Mouse (Mus musculus) limb, embryonic 14.5 days (tissue): Measurements from ENCODE around the gene 1700001C02Rik. TPM values are rescaled to one million over a fixed set of nuclear protein-coding genes. Genes with fewer than 3 reads are reported as not detected.

ENCODE experiments used
- ATAC-seq: fragments of 200-750 bp; cut with Nextera tagmentation; 2 replicates; pipeline ENCODE4 v1.8.0; 2017; ENCODE audit warnings: low read depth, moderate number of reproducible peaks, moderate TSS enrichment; ENCODE audit not compliant: low FRiP score
- DNase-seq: peaks from one replicate; pipeline ENCODE4 v3.0.0-alpha.2; 2015; ENCODE audit warnings: low spot score
- H3K27ac ChIP-seq: fragments of 300-500 bp; sonication (generic); replicated peaks from 2 replicates; pipeline ENCODE4 v1.5.1; 2014; ENCODE audit warnings: low read depth, mild to moderate bottlenecking, low read length, moderate library complexity, mixed read lengths
- H3K27me3 ChIP-seq: fragments of 300-500 bp; sonication (generic); 2 replicates; pipeline ENCODE4 v1.6.1; 2014; ENCODE audit warnings: low read length, mixed read lengths; ENCODE audit not compliant: control insufficient read depth, insufficient read depth
- H3K36me3 ChIP-seq: fragments of 300-500 bp; sonication (generic); 2 replicates; pipeline ENCODE4 v1.6.1; 2014; ENCODE audit warnings: mild to moderate bottlenecking, low read length, moderate library complexity, mixed read lengths; ENCODE audit not compliant: control insufficient read depth, insufficient read depth
- H3K4me1 ChIP-seq: fragments of 300-500 bp; sonication (generic); 2 replicates; pipeline ENCODE4 v1.6.1; 2014; ENCODE audit warnings: antibody characterized with exemption, low read length, mixed read lengths; ENCODE audit not compliant: control insufficient read depth, insufficient read depth
- H3K4me2 ChIP-seq: fragments of 300-500 bp; sonication (generic); replicated peaks from 2 replicates; pipeline ENCODE4 v1.6.1; 2014; ENCODE audit warnings: low read depth, mild to moderate bottlenecking, low read length, moderate library complexity; ENCODE audit not compliant: severe bottlenecking
- H3K4me3 ChIP-seq: fragments of 300-500 bp; sonication (generic); replicated peaks from 2 replicates; pipeline ENCODE4 v1.5.1; 2014; ENCODE audit warnings: low read length
- H3K9ac ChIP-seq: fragments of 300-500 bp; sonication (generic); 2 replicates; pipeline ENCODE4 v1.6.1; 2014; ENCODE audit warnings: mild to moderate bottlenecking, low read depth, low read length, moderate library complexity; ENCODE audit not compliant: severe bottlenecking
- H3K9me3 ChIP-seq: fragments of 300-500 bp; sonication (generic); 2 replicates; pipeline ENCODE4 v1.6.1; 2016; ENCODE audit warnings: low read length; ENCODE audit not compliant: control insufficient read depth
- POLR2A ChIP-seq: fragments of 200-500 bp; IDR thresholded peaks from 2 replicates; pipeline ENCODE4 v1.8.0; 2012; ENCODE audit warnings: inconsistent platforms, mild to moderate bottlenecking, moderate library complexity, borderline replicate concordance; ENCODE audit not compliant: insufficient read depth, insufficient read length; ENCODE audit errors: extremely low read depth
- WGBS: fragments of 180-500 bp; shearing (Covaris S2); extraction: QIAGEN DNeasy Blood & Tissue Kit; methylation state at CpG from one replicate; pipeline ENCODE4 v1.1.7; 2014; 5-methylcytosine and 5-hydroxymethylcytosine counted together
- polyA plus RNA-seq, 2 experiments: library from polyadenylated mRNA; depleted of rRNA in 1 of 2; stranded (reverse) in 1 of 2; unstranded in 1 of 2; fragments of >200 nt; fragmentation: Nextera tagmentation in 1 of 2; extraction: Ambion mirVana in 1 of 2; gene quantifications; 2 replicates each; pipeline versions ENCODE4 v1.2.1 to v1.2.3; 2012 to 2014

The 1700001C02Rik gene
- polyA plus RNA-seq, 2 experiments, result not detected

- DNase-seq (no peak), ATAC-seq (no peak)
- Histone ChIP-seq H3K9ac (no peak overlapping the region), H3K27me3 (peaks cover 17% of the 10 kb centered on the region; the same call in 1 of the 2 replicates), H3K36me3 (no peaks in the 10 kb centered on the region), H3K9me3 (no peaks in the 10 kb centered on the region), H3K4me2 (peak overlapping the region; percentile 39), H3K4me3 (peak overlapping the region; percentile 2; the same call in 1 of the 2 replicates), H3K27ac (no peak overlapping the region), H3K4me1 (peaks cover 13% of the 10 kb centered on the region; the same call in 1 of the 2 replicates)
- no peak for TF ChIP-seq POLR2A
- WGBS, result 32% methylated on average over 9 of the region's 9 CpGs
Measured at GRCm38 (mm10) chr5:30466315-30466714, 468 bp downstream of the 1700001C02Rik start.

DNA sequence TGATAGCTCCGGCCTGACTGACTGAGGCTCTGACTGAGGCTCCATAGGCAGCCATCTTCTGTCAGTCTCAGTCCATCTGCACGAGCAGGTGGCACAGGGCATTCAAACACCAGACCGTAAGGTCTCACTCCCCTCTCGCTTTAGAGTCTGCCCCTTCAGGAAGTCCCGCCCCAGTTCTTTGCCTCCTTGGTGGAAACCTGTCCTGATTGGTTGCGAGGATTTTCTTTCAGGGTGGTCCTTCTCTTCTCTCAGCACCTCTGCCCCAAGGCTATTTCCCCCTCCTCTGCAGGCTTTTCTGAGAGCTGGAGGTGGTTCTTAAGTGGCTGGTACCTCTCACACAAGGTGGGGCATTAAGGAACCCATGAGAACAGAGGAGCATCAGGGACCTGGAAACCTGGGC is 4.6 kb downstream of the 1700001C02Rik start:
- Histone ChIP-seq H3K4me2 (no peak overlapping the region), H3K4me1 (peaks cover 10% of the 10 kb centered on the region; the same call in 1 of the 2 replicates), H3K9me3 (no peaks in the 10 kb centered on the region), H3K27ac (no peak overlapping the region), H3K36me3 (no peaks in the 10 kb centered on the region), H3K4me3 (no peak overlapping the region), H3K9ac (no peak overlapping the region), H3K27me3 (peaks cover 17% of the 10 kb centered on the region; the same call in 1 of the 2 replicates)
- TF ChIP-seq POLR2A, result no peak
- no peak for DNase-seq
- ATAC-seq, result no peak
- WGBS, result 45% methylated on average over 6 of the region's 6 CpGs

GRCm38 (mm10) chr5:30472148-30472547 is 6.3 kb downstream of the 1700001C02Rik start:
- no peak overlapping the region for H3K4me3 ChIP-seq
- no peak overlapping the region for H3K9ac ChIP-seq
- H3K27me3 ChIP-seq, result 0 out of 2 replicates have a peak, but pooled peaks cover 1% of the 10 kb centered on the region
- H3K27ac ChIP-seq, result no peak overlapping the region
- DNase-seq, result no peak
- no peaks in the 10 kb centered on the region for H3K9me3 ChIP-seq
- 0 out of 2 replicates have a peak, but pooled peaks cover 2% of the 10 kb centered on the region for H3K4me1 ChIP-seq
- ATAC-seq, result no peak
- no peaks in the 10 kb centered on the region for H3K36me3 ChIP-seq
- H3K4me2 ChIP-seq, result no peak overlapping the region
- 82% methylated on average over 5 of the region's 5 CpGs for WGBS
- no peak for TF ChIP-seq POLR2A

GRCm38 (mm10) chr5:30476534-30476933 is 10.7 kb downstream of the 1700001C02Rik start:
- Histone ChIP-seq H3K27ac (no peak overlapping the region), H3K9me3 (no peaks in the 10 kb centered on the region), H3K4me1 (no peaks in the 10 kb centered on the region), H3K9ac (no peak overlapping the region), H3K4me3 (no peak overlapping the region), H3K36me3 (no peaks in the 10 kb centered on the region), H3K27me3 (no peaks in the 10 kb centered on the region), H3K4me2 (no peak overlapping the region)
- DNase-seq (no peak), ATAC-seq (no peak)
- 39% methylated on average over 10 of the region's 10 CpGs for WGBS
- no peak for TF ChIP-seq POLR2A

GRCm38 (mm10) chr5:30482319-30482718 is 16.5 kb downstream of the 1700001C02Rik start:
- ATAC-seq (peak; percentile 53; the same call in 1 of the 2 replicates), DNase-seq (peak; percentile 54)
- H3K9ac ChIP-seq, result no peak overlapping the region
- no peaks in the 10 kb centered on the region for H3K4me1 ChIP-seq
- no peak overlapping the region for H3K4me2 ChIP-seq
- H3K27me3 ChIP-seq, result no peaks in the 10 kb centered on the region
- WGBS, result 24% methylated on average over 5 of the region's 5 CpGs
- H3K4me3 ChIP-seq, result no peak overlapping the region
- H3K36me3 ChIP-seq, result no peaks in the 10 kb centered on the region
- no peak overlapping the region for H3K27ac ChIP-seq
- no peaks in the 10 kb centered on the region for H3K9me3 ChIP-seq
- no peak for TF ChIP-seq POLR2A
